Comparison of ENCODE assay signal across 9 mouse cellular contexts in the genomic region with DNA sequence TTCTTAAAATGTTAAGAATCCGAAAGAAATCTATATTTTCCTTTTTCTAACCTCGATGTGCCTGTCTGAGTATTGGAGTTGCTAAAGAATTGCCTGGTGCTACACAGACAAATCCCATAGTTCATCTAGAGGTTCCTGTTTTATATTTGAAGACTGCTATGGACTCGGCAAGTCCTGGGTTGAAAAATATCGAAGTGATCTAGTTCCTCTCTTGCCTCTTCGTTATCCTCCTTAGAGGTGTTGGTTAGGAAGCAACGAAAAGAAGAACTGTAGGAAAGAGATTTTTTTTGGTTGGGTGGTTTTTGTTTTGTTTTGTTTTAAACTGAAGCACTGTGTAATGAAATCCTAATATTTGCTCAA. TPM values are rescaled to one million over a fixed set of nuclear protein-coding genes. Genes with fewer than 3 reads are reported as not detected.
DNase-seq lines count a peak whose midpoint lies in the region; ATAC-seq lines count a peak whose summit lies in the region.
"Had no signal": no experiment of that assay in that cellular context is flagged by ENCODE, and none has a peak within 500 bp of the region (broad histone marks: within the 10 kb centered on the region; RNA-seq: fewer than 3 reads in every experiment).

No protein-coding gene starts in this region.

- peaks cover 15% of the 10 kb centered on the region for H3K36me3 ChIP-seq in heart, embryonic 10.5 days
- peaks cover 1% of the 10 kb centered on the region; the same call in 1 of the 2 replicates for H3K36me3 ChIP-seq in hindbrain, embryonic 11.5 days (ENCODE audit: control insufficient read depth, insufficient read depth, low read length)

- peak overlapping the region; percentile 98 for H3K27ac ChIP-seq in heart, embryonic 10.5 days
- no peak overlapping the region for H3K27ac ChIP-seq in hindbrain, embryonic 11.5 days (ENCODE audit: low read depth, low read length)

- H3K4me3 ChIP-seq in heart, embryonic 10.5 days, result peak overlapping the region; percentile 91
- peak overlapping the region; percentile 96 for H3K4me3 ChIP-seq in hindbrain, embryonic 11.5 days (ENCODE audit: low read depth, low read length)

- no peaks in the 10 kb centered on the region for H3K9me3 ChIP-seq in heart, embryonic 10.5 days
- no peaks in the 10 kb centered on the region for H3K9me3 ChIP-seq in hindbrain, embryonic 11.5 days (ENCODE audit: control insufficient read depth, low read length)

- peak overlapping the region; percentile 95 for H3K9ac ChIP-seq in hindbrain, embryonic 11.5 days (ENCODE audit: low read depth, low read length)

- peak overlapping the region; percentile 54 for H3K4me2 ChIP-seq in hindbrain, embryonic 11.5 days (replicated peaks; ENCODE audit: low read depth, low read length)

- ATAC-seq in hindbrain, embryonic 11.5 days (ENCODE audit: low FRiP score), result no peak
- ATAC-seq in megakaryocyte progenitor cell, adult 5-6 weeks (replicated peaks; ENCODE audit: poor library complexity), result peak; percentile 30

- intact Hi-C loops in heart, postnatal 14 days (cut with DNase I), result loop anchor here (5.0 to 10.0 kb wide), 2 partner anchors 50 to 577 kb away; a partner anchor contains a TSS

- WGBS in heart, embryonic 10.5 days, result 39% methylated on average over 6 of the region's 6 CpGs
- WGBS in hindbrain, embryonic 11.5 days, result 34% methylated on average over 6 of the region's 6 CpGs

- 0 out of 2 replicates have a peak, but pooled peaks cover 13% of the 10 kb centered on the region for H3K4me1 ChIP-seq in heart, embryonic 10.5 days
- H3K4me1 ChIP-seq in hindbrain, embryonic 11.5 days (replicated peaks; ENCODE audit: control insufficient read depth, insufficient read depth, low read length), result no peaks in the 10 kb centered on the region

- no peak for DNase-seq in heart, embryonic 10.5 days (ENCODE audit: low spot score)
- DNase-seq in heart, postnatal 14 days, result no peak
- peak; percentile 16 for DNase-seq in Muller cell, postnatal 12 days (ENCODE audit: inconsistent ontology term)
- peak; percentile 15 for DNase-seq in hindbrain, embryonic 11.5 days (ENCODE audit: low spot score)
- DNase-seq in gastrocnemius, postnatal 10 days, result no peak
- DNase-seq in spleen, postnatal 14 days (ENCODE audit: low spot score in 2 of 2), result no peak
- no peak for DNase-seq in embryo, embryonic 9.5 days (ENCODE audit: extremely low spot score)

- H3K27me3 ChIP-seq in heart, embryonic 10.5 days (ENCODE audit: insufficient read depth, poor library complexity, severe bottlenecking), result no peaks in the 10 kb centered on the region
- H3K27me3 ChIP-seq in hindbrain, embryonic 11.5 days (ENCODE audit: control insufficient read depth, insufficient read depth, low read length), result no peaks in the 10 kb centered on the region

RNA-seq across cellular contexts. Expression of a gene that starts 1.5 kb away (rescaled TPM):
- polyA plus RNA-seq in heart, embryonic 10.5 days (2016; fragmentation: Nextera tagmentation; extraction: Ambion mirVana), result 47.5 and 59.6 TPM in 2 replicates
- 10 to 100 TPM; 24.4 to 27.9 TPM for total RNA-seq in heart, postnatal 14 days (2021)
- 65.1 and 69.0 TPM in 2 replicates for polyA plus RNA-seq in hindbrain, embryonic 11.5 days (2014; fragmentation: Nextera tagmentation; extraction: Ambion mirVana)
- total RNA-seq in megakaryocyte progenitor cell, adult 5-6 weeks (2015), result 146 and 152 TPM in 2 replicates
- total RNA-seq in megakaryocyte progenitor cell, adult 5-6 weeks (2017), result 157 and 178 TPM in 2 replicates
- total RNA-seq in gastrocnemius, postnatal 10 days (2021), result 10 to 100 TPM; 39.8 to 46.9 TPM

RNA-seq across cellular contexts. Expression of a gene that starts 40.4 kb away (rescaled TPM):
- polyA plus RNA-seq in heart, embryonic 10.5 days (2016; fragmentation: Nextera tagmentation; extraction: Ambion mirVana), result not detected in 2 replicates
- total RNA-seq in heart, postnatal 14 days (2021), result not detected
- polyA plus RNA-seq in hindbrain, embryonic 11.5 days (2014; fragmentation: Nextera tagmentation; extraction: Ambion mirVana), result not detected in 2 replicates
- total RNA-seq in megakaryocyte progenitor cell, adult 5-6 weeks (2015), result not detected in 2 replicates
- total RNA-seq in megakaryocyte progenitor cell, adult 5-6 weeks (2017), result not detected in 2 replicates
- total RNA-seq in gastrocnemius, postnatal 10 days (2021), result not detected
- polyA plus RNA-seq: erythroblast, embryonic 14.5 days had no signal

RNA-seq across cellular contexts. Expression of a gene that starts 53.0 kb away (rescaled TPM):
- polyA plus RNA-seq in heart, embryonic 10.5 days (2016; fragmentation: Nextera tagmentation; extraction: Ambion mirVana), result 19.3 and 20.7 TPM in 2 replicates
- total RNA-seq in heart, postnatal 14 days (2021), result 10 to 100 TPM; 16.7 to 22.0 TPM
- 33.2 and 34.1 TPM in 2 replicates for polyA plus RNA-seq in hindbrain, embryonic 11.5 days (2014; fragmentation: Nextera tagmentation; extraction: Ambion mirVana)
- 20.8 and 31.3 TPM in 2 replicates for total RNA-seq in megakaryocyte progenitor cell, adult 5-6 weeks (2015)
- 21.2 and 23.9 TPM in 2 replicates for total RNA-seq in megakaryocyte progenitor cell, adult 5-6 weeks (2017)
- 10 to 100 TPM; 16.1 to 18.4 TPM for total RNA-seq in gastrocnemius, postnatal 10 days (2021)

Comparison
In these comparisons a context has a peak if more than half of its experiments do, and no peak if none do; other contexts are left out.
1. DNase-seq: peak in Muller cell, postnatal 12 days (single experiment) and hindbrain, embryonic 11.5 days (single experiment); none in heart, embryonic 10.5 days (single experiment), heart, postnatal 14 days (0 of 2), gastrocnemius, postnatal 10 days (single experiment), spleen, postnatal 14 days (0 of 2) and embryo, embryonic 9.5 days (single experiment).